Mouse (Mus musculus) embryonic fibroblast, embryonic 13.5 days (primary cell): ENCODE results near the gene Mars2. TPM values are rescaled to one million over a fixed set of nuclear protein-coding genes. Genes with fewer than 3 reads are reported as not detected.

ENCODE experiments used
- H3K27ac ChIP-seq: 2 replicates; pipeline ENCODE4 v1.5.1; 2012; ENCODE audit warnings: low read length, control low read depth, inconsistent platforms; ENCODE audit not compliant: insufficient read depth
- H3K4me1 ChIP-seq: 2 replicates; pipeline ENCODE4 v1.6.1; 2011; ENCODE audit warnings: low read length; ENCODE audit not compliant: control insufficient read depth, insufficient read depth
- H3K4me3 ChIP-seq: 2 replicates; pipeline ENCODE4 v1.5.1; 2011; ENCODE audit warnings: mild to moderate bottlenecking, control low read depth, low read length; ENCODE audit not compliant: insufficient read depth
- CTCF ChIP-seq: IDR thresholded peaks from 2 replicates; pipeline ENCODE4 v1.5.1; 2011; ENCODE audit warnings: mild to moderate bottlenecking, control low read depth, low read length, moderate library complexity, borderline replicate concordance; ENCODE audit not compliant: insufficient read depth
- POLR2A ChIP-seq: IDR thresholded peaks from 2 replicates; pipeline ENCODE4 v1.6.1; 2011; ENCODE audit warnings: low read depth, mild to moderate bottlenecking, control low read depth, low read length, moderate library complexity
- polyA plus RNA-seq: library from polyadenylated mRNA; stranded (reverse); fragments of >200 nt; gene quantifications from 2 replicates; pipeline ENCODE4 v1.2.4, GENCODE M21; 2011; ENCODE audit warnings: low read depth; ENCODE audit not compliant: missing spikeins, insufficient read length

Gene Mars2
- polyA plus RNA-seq, 1 experiment = 3.4 TPM

GRCm38 (mm10) chr1:55221352-55221751 lies 15.6 kb upstream of the Mars2 start:
- H3K4me1 ChIP-seq = no peaks in the 10 kb centered on the region
- no peak overlapping the region for H3K27ac ChIP-seq
- no peak overlapping the region for H3K4me3 ChIP-seq
- TF ChIP-seq POLR2A (no peak), CTCF (no peak)

GRCm38 (mm10) chr1:55223026-55223425 lies 14.0 kb upstream of the Mars2 start:
- no peak overlapping the region for H3K27ac ChIP-seq
- no peaks in the 10 kb centered on the region for H3K4me1 ChIP-seq
- no peak overlapping the region for H3K4me3 ChIP-seq
- TF ChIP-seq POLR2A (no peak), CTCF (no peak)

GRCm38 (mm10) chr1:55224111-55224510 lies 12.9 kb upstream of the Mars2 start:
- TF ChIP-seq POLR2A (no peak), CTCF (no peak)
- Histone ChIP-seq H3K4me1 (peaks cover 3% of the 10 kb centered on the region), H3K4me3 (no peak overlapping the region), H3K27ac (no peak overlapping the region)

DNA sequence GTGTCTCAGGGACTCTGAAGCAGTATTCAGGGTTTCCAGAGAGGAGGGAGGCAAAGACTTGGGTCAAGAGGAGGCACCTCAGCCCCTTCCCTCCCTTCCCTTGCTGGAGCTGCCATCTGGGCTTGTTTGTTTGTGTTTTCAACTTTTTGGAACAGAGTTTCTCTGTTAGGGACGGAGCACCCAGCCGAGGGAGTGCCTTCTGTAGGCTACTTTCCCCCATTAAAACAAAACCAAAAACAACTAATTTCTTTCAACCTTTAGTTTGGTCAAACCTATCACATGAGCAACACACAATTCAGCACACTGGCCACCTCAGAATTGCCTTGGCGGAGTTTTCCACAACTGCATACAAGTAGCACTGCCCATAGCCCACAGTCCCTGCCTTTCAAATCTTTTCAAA lies 11.6 kb upstream of the Mars2 start:
- peak overlapping the region; percentile 45 for H3K4me3 ChIP-seq
- H3K27ac ChIP-seq = no peak overlapping the region
- no peak for TF ChIP-seq POLR2A
- TF ChIP-seq CTCF = no peak
- peaks cover 3% of the 10 kb centered on the region for H3K4me1 ChIP-seq

DNA sequence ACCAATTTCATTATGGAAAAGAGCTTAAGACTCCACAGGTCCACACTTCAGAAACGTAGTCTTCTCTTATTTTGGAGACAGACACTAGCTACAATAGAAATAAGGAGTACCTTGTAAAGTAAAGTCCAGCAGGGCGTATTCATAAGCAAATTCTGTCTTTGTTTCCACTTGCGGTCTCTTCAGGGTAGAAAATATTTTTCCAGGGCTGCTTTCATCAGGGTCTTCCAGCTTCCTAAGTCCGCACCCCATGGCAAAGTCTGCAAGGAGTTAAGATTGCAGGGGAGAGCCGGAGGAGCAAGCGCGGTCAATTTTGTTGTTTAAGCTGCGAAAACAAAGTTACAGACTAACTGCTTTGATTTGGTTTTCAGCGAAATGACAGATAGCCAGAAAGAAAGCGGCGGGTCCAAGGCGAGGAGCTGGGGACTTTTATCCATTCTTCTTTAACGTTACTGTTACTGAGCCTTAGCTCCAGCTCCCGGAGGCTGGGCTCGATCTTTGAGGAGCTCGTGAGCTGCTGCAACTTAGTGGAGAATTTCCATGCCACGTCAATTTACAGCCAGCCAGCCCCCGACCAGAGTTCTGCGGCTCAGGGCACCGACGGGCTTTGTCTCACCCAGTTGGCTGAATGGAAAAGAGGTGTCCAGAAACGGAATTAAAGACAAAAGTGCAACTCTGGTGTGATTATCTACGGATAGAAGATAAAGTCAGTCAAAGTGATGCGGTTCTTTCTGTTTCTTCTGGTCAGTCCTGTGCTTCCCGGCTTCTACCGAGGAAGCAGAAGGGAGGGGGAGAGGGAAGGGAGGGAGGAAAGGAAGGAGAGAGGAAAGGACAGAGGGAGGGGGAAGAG lies 10.7 kb upstream of the Mars2 start, which contains the start of gene Rftn2:
Gene Rftn2 (minus strand): TSS at position 772 of the 847 bp plus-strand sequence.
- peak within 1 kb of the TSS; percentile 83 for H3K27ac ChIP-seq
- TF ChIP-seq CTCF = no peak
- TF ChIP-seq POLR2A = no peak; the same call in none of the 2 replicates

GRCm38 (mm10) chr1:55227376-55227775 lies 9.6 kb upstream of the Mars2 start:
- Histone ChIP-seq H3K4me3 (0 out of 2 replicates have a peak overlapping the region, but pooled peaks have one; percentile 6), H3K4me1 (peaks cover 3% of the 10 kb centered on the region), H3K27ac (no peak overlapping the region)
- TF ChIP-seq CTCF (no peak), POLR2A (no peak)

More for the DNA sequence above, 10.7 kb upstream of the Mars2 start, which contains the start of gene Rftn2:
- H3K4me1 ChIP-seq = peaks cover 3% of the 10 kb centered on the region
- peak within 1 kb of the TSS; percentile 62 for H3K4me3 ChIP-seq

- TF ChIP-seq CTCF = no peak
- no peak for TF ChIP-seq POLR2A
- H3K4me3 ChIP-seq = no peak overlapping the region
Observed at GRCm38 (mm10) chr1:55228256-55228884, 8.6 kb upstream of the Mars2 start.

DNA sequence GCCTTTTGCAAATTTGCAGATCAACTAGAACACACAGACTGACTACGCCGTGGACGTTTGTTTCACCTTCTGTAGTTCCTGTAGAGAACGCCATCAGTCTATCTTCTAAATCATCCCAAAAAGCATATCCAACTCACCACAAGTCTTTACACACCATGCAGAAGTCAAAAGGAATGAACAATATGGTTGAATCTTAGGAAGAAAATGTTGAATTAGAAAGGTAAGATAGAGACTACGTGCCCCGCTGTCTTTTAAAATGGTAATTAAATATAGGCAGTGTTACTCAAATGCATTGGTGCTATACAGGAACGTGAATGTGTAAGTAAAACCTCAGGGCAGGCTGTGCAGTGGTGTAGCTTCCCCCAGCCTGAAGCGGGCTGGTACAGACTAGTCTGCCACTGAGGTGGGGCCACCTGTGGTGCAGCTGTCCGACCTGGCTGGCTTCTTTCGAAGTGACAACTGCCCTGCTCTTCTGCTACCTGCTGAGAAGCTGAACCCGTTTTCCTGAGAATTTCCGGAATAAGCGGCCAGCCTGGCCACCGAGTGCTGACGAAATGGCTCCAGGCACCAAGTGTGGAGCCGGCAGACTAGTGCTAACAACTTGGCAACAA lies 2.0 kb upstream of the Mars2 start:
- no peak overlapping the region for H3K27ac ChIP-seq
- no peaks in the 10 kb centered on the region for H3K4me1 ChIP-seq
- TF ChIP-seq CTCF (no peak), POLR2A (no peak)
- no peak overlapping the region for H3K4me3 ChIP-seq

More at GRCm38 (mm10) chr1:55228256-55228884, 8.6 kb upstream of the Mars2 start:
- peaks cover 3% of the 10 kb centered on the region for H3K4me1 ChIP-seq
- peak overlapping the region; percentile 24; the same call in 1 of the 2 replicates for H3K27ac ChIP-seq

DNA sequence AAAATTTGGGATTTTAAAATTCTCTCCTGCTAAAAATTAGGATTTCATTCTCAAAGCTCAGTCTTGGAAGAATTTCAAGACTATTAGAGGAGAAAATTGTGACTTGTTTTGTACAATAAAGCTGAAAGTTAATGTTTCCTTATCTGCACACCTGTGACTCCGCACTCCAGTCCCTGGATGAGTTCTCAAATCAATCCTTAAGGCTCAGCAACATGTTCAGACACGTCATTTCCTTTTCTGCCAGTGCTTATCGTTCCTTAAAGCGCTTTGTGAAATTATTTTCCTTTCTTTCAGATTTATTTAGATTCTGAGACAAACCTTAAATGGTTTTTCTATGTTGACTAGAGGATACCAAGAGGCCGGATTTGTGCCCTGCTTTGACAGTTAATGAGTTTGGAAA lies 490 bp upstream of the Mars2 start:
- Histone ChIP-seq H3K27ac (peak overlapping the region; percentile 58; the same call in 1 of the 2 replicates), H3K4me1 (peaks cover 4% of the 10 kb centered on the region; the same call in 1 of the 2 replicates), H3K4me3 (peak overlapping the region; percentile 49)
- no peak for TF ChIP-seq CTCF

GRCm38 (mm10) chr1:55237643-55238161 lies 725 bp downstream of the Mars2 start:
- Histone ChIP-seq H3K4me3 (peak overlapping the region; percentile 75), H3K4me1 (peaks cover 4% of the 10 kb centered on the region; the same call in 1 of the 2 replicates), H3K27ac (peak overlapping the region; percentile 10; the same call in 1 of the 2 replicates)
- TF ChIP-seq CTCF = no peak
- no peak for TF ChIP-seq POLR2A
